Mouse (Mus musculus) MEL (cell line): ENCODE results near the gene Frmd4a. TPM values are rescaled to one million over a fixed set of nuclear protein-coding genes. Genes with fewer than 3 reads are reported as not detected.

Experiments used
- DNase-seq: peaks from one replicate; pipeline ENCODE4 v3.0.0; 2011; ENCODE audit warnings: low read depth, low spot score
- H3K27ac ChIP-seq: 2 replicates; pipeline ENCODE4 v1.5.1; 2012; ENCODE audit warnings: low read depth, mild to moderate bottlenecking, control low read depth, low read length, moderate library complexity; ENCODE audit not compliant: control insufficient read depth
- H3K27me3 ChIP-seq, 2 experiments: fragments of 150-350 bp in 1 of 2; sonication (generic) in 1 of 2; 2 replicates each; pipeline ENCODE4 v1.6.1; 2012; ENCODE audit warnings: low read length in 2 of 2, mild to moderate bottlenecking in 2 of 2, improper control_type of control experiment in 1 of 2, moderate library complexity in 1 of 2; ENCODE audit not compliant: insufficient read depth in 2 of 2, control insufficient read depth in 1 of 2
- H3K36me3 ChIP-seq, 2 experiments: 2 replicates each; pipeline ENCODE4 v1.6.1; 2012 to 2014; ENCODE audit warnings: low read length in 2 of 2, improper control_type of control experiment in 1 of 2, inconsistent platforms in 1 of 2, mild to moderate bottlenecking in 1 of 2; ENCODE audit not compliant: insufficient read depth in 2 of 2, control insufficient read depth in 1 of 2
- H3K4me1 ChIP-seq, 2 experiments: fragments of 150-350 bp in 1 of 2; sonication (generic) in 1 of 2; 2 replicates each; pipeline ENCODE4 v1.6.1; 2012; ENCODE audit warnings: low read length in 2 of 2, improper control_type of control experiment in 1 of 2, mild to moderate bottlenecking in 1 of 2; ENCODE audit not compliant: insufficient read depth in 2 of 2, control insufficient read depth in 1 of 2
- H3K4me3 ChIP-seq, 2 experiments: fragments of 150-350 bp in 1 of 2; sonication (generic) in 1 of 2; 2 replicates each; pipeline ENCODE4 v1.5.1; 2012; ENCODE audit warnings: low read depth in 2 of 2, low read length in 2 of 2, mild to moderate bottlenecking in 2 of 2, moderate library complexity in 2 of 2, control low read depth in 1 of 2, improper control_type of control experiment in 1 of 2; ENCODE audit not compliant: control insufficient read depth in 1 of 2, insufficient read depth in 1 of 2
- H3K79me2 ChIP-seq: 2 replicates; pipeline ENCODE4 v1.6.1; 2012; ENCODE audit warnings: mild to moderate bottlenecking, low read length, moderate library complexity; ENCODE audit not compliant: control insufficient read depth, poor library complexity, insufficient read depth
- H3K9ac ChIP-seq: 2 replicates; pipeline ENCODE4 v1.6.1; 2012; ENCODE audit warnings: low read depth, mild to moderate bottlenecking, control low read depth, low read length, moderate library complexity; ENCODE audit not compliant: control insufficient read depth, poor library complexity, severe bottlenecking
- H3K9me3 ChIP-seq: fragments of 150-350 bp; sonication (generic); replicated peaks from 2 replicates; pipeline ENCODE4 v1.6.1; 2012; ENCODE audit warnings: mild to moderate bottlenecking, low read length, improper control_type of control experiment, moderate library complexity; ENCODE audit not compliant: insufficient read depth
- CHD1 ChIP-seq: IDR thresholded peaks from 2 replicates; pipeline ENCODE4 v1.6.1; 2012; ENCODE audit warnings: low read depth, mild to moderate bottlenecking, inconsistent platforms, low read length, improper control_type of control experiment
- CHD2 ChIP-seq: IDR thresholded peaks from 2 replicates; pipeline ENCODE4 v1.6.1; 2011; ENCODE audit warnings: low read length, improper control_type of control experiment
- EP300 ChIP-seq, 2 experiments: IDR thresholded peaks; 2 replicates each; pipeline ENCODE4 v1.6.1; 2011; ENCODE audit warnings: improper control_type of control experiment in 2 of 2, low read length in 2 of 2, low read depth in 1 of 2, mild to moderate bottlenecking in 1 of 2
- ETS1 ChIP-seq: IDR thresholded peaks from 2 replicates; pipeline ENCODE4 v1.6.1; 2012; ENCODE audit warnings: low read depth, mild to moderate bottlenecking, inconsistent platforms, low read length, improper control_type of control experiment, moderate library complexity
- GABPA ChIP-seq: IDR thresholded peaks from 2 replicates; pipeline ENCODE4 v1.6.1; 2012; ENCODE audit warnings: low read depth, mild to moderate bottlenecking, inconsistent platforms, low read length, improper control_type of control experiment, moderate library complexity
- MAX ChIP-seq: IDR thresholded peaks from 2 replicates; pipeline ENCODE4 v1.6.1; 2011; ENCODE audit warnings: low read length, improper control_type of control experiment
- MXI1 ChIP-seq: IDR thresholded peaks from 2 replicates; pipeline ENCODE4 v1.6.1; 2011; ENCODE audit warnings: mild to moderate bottlenecking, low read depth, low read length, improper control_type of control experiment
- POLR2A ChIP-seq, 2 experiments: IDR thresholded peaks; 2 replicates each; pipeline ENCODE4 v1.6.1; 2011 to 2012; ENCODE audit warnings: low read length in 2 of 2, mild to moderate bottlenecking in 2 of 2, control low read depth in 1 of 2, improper control_type of control experiment in 1 of 2, low read depth in 1 of 2, moderate library complexity in 1 of 2; ENCODE audit not compliant: control insufficient read depth in 1 of 2, insufficient read depth in 1 of 2, poor library complexity in 1 of 2
- TCF12 ChIP-seq: IDR thresholded peaks from 2 replicates; pipeline ENCODE4 v1.6.1; 2014; ENCODE audit warnings: low read depth, mild to moderate bottlenecking, inconsistent platforms, low read length, improper control_type of control experiment, moderate library complexity
- USF1 ChIP-seq: IDR thresholded peaks from 2 replicates; pipeline ENCODE4 v1.6.1; 2014; ENCODE audit warnings: low read depth, mild to moderate bottlenecking, inconsistent platforms, low read length, improper control_type of control experiment, moderate library complexity
- ZKSCAN1 ChIP-seq: IDR thresholded peaks from 2 replicates; pipeline ENCODE4 v1.6.1; 2012; ENCODE audit warnings: low read depth, mild to moderate bottlenecking, inconsistent platforms, low read length, improper control_type of control experiment, moderate library complexity
- ZNF384 ChIP-seq: IDR thresholded peaks from 2 replicates; pipeline ENCODE4 v1.6.1; 2012; ENCODE audit warnings: low read depth, mild to moderate bottlenecking, inconsistent platforms, low read length, improper control_type of control experiment
- polyA plus RNA-seq, 2 experiments: library from polyadenylated mRNA; stranded (reverse) in 1 of 2; unstranded in 1 of 2; fragments of >175 nt in 1 of 2; fragments of >200 nt in 1 of 2; gene quantifications; 2 replicates each; pipeline versions ENCODE4 v1.2.1 to v1.2.4; 2012; ENCODE audit warnings: low replicate concordance in 2 of 2, low read depth in 1 of 2; ENCODE audit not compliant: insufficient read length in 2 of 2, insufficient read depth in 1 of 2, missing spikeins in 1 of 2
- total RNA-seq: library from RNA; depleted of rRNA; stranded (reverse); fragments of 300-350 nt; gene quantifications from 2 replicates; pipeline ENCODE4 v1.2.3, GENCODE M21; 2012

Gene Frmd4a
- total and polyA plus RNA-seq, 3 experiments, result 6.4 to 14.4 TPM; not detected in 1

DNA sequence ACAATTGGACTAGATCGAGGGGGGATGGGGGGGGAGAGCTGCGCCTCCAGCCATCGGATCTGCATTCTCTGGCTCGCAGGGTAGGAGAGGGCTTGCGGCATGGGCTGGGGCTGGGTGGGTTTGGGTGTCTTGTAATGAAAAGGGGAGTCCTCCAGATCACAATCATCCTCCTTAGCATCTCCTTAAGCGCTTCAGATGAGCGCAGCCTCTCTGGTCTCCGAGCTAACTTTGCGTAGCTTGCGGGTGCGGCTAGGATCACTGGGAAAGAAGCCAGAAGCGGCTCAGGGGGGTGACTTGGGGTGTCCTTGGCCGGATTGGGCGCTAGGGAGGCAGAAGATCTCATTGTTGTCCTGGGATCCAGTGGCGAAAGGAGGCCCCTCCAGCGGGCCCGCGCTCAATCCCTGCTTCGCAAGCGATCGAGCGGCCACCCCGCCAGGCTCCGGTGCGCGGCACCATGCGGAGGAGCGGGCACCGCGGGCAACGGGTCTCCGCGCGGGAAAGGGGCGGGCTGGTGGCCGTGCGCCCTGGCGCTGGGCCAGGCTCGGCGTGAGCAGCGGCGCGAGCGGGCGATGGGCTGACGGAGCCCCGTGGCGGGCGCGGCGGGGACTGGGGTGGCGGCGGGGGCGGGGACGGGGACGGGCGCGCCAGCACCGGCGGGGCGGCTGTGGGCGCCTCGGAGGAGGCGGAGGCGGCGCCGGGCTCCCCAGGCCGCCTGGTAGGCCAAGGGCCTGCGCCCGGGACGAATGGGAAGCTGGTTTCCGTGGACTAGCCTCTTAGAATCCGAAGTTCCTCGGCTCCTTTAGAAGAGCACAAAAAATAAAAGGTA lies 383.5 kb downstream of the Frmd4a start:
- Histone ChIP-seq H3K4me3 (no peak overlapping the region), H3K27ac (no peak overlapping the region), H3K79me2 (no peaks in the 10 kb centered on the region), H3K4me1 (no peaks in the 10 kb centered on the region), H3K9ac (no peak overlapping the region), H3K27me3 (peaks cover 0 to 2% of the 10 kb centered on the region in 2 experiments; a peak in 2 of 4 replicates), H3K9me3 (no peaks in the 10 kb centered on the region), H3K36me3 (no peaks in the 10 kb centered on the region)
- no peak for DNase-seq
- TF ChIP-seq POLR2A (IDR thresholded peaks at IDR 0.05; ENCODE audit: control insufficient read depth in 1 of 2, insufficient read depth in 1 of 2, low read depth in 1 of 2, low read length in 2 of 2, poor library complexity in 1 of 2), result 0 out of 4 replicates have a peak, but pooled peaks of 1 of the 2 experiments have one; percentile 19
- TF ChIP-seq ZNF384, result no peak

GRCm38 (mm10) chr2:4401597-4402581 lies 384.4 kb downstream of the Frmd4a start:
- no peak overlapping the region for H3K4me3 ChIP-seq
- H3K9ac ChIP-seq, result no peak overlapping the region
- no peak overlapping the region for H3K27ac ChIP-seq
- TF ChIP-seq CHD2 (no peak), MAX (no peak), TCF12 (no peak), USF1 (no peak), MXI1 (no peak), ZNF384 (no peak), ETS1 (no peak)
- no peaks in the 10 kb centered on the region for H3K4me1 ChIP-seq
- H3K36me3 ChIP-seq, result no peaks in the 10 kb centered on the region
- H3K27me3 ChIP-seq, result peaks cover 0 to 2% of the 10 kb centered on the region in 2 experiments; a peak in 2 of 4 replicates
- DNase-seq, result no peak
- H3K79me2 ChIP-seq, result no peaks in the 10 kb centered on the region
- no peaks in the 10 kb centered on the region for H3K9me3 ChIP-seq

GRCm38 (mm10) chr2:4406977-4407376 lies 389.5 kb downstream of the Frmd4a start:
- Histone ChIP-seq H3K27me3 (peaks cover 3 to 6% of the 10 kb centered on the region in 2 experiments), H3K4me1 (no peaks in the 10 kb centered on the region), H3K9ac (no peak overlapping the region), H3K79me2 (no peaks in the 10 kb centered on the region), H3K4me3 (no peak overlapping the region), H3K27ac (no peak overlapping the region), H3K36me3 (no peaks in the 10 kb centered on the region), H3K9me3 (no peaks in the 10 kb centered on the region)
- DNase-seq, result no peak
- TF ChIP-seq GABPA, result no peak
- no peak for TF ChIP-seq ZNF384
- TF ChIP-seq ZKSCAN1, result no peak
- no peak for TF ChIP-seq POLR2A (IDR thresholded peaks at IDR 0.05; ENCODE audit: control insufficient read depth in 1 of 2, insufficient read depth in 1 of 2, low read depth in 1 of 2, low read length in 2 of 2, poor library complexity in 1 of 2)
- no peak for TF ChIP-seq EP300 (IDR thresholded peaks at IDR 0.05; ENCODE audit: low read depth in 1 of 2, low read length in 2 of 2)
- no peak for TF ChIP-seq CHD1
- no peak for TF ChIP-seq MAX
